Mouse (Mus musculus) neural tube, embryonic 15.5 days (tissue): Measurements from ENCODE around the gene Sertad3. TPM values are rescaled to one million over a fixed set of nuclear protein-coding genes. Genes with fewer than 3 reads are reported as not detected.

Source experiments
- ATAC-seq: fragments of 200-750 bp; cut with Nextera tagmentation; 2 replicates; pipeline ENCODE4 v1.8.0; 2017; ENCODE audit warnings: mild to moderate bottlenecking, moderate TSS enrichment, moderate library complexity; ENCODE audit not compliant: low FRiP score
- H3K27ac ChIP-seq: fragments of 300-500 bp; sonication (generic); replicated peaks from 2 replicates; pipeline ENCODE4 v1.5.1; 2015; ENCODE audit warnings: mild to moderate bottlenecking, inconsistent platforms
- H3K27me3 ChIP-seq: fragments of 300-500 bp; sonication (generic); replicated peaks from 2 replicates; pipeline ENCODE4 v1.6.1; 2015; ENCODE audit warnings: inconsistent platforms
- H3K36me3 ChIP-seq: fragments of 300-500 bp; sonication (generic); 2 replicates; pipeline ENCODE4 v1.6.1; 2015; ENCODE audit warnings: inconsistent platforms
- H3K4me1 ChIP-seq: fragments of 300-500 bp; sonication (generic); 2 replicates; pipeline ENCODE4 v1.6.1; 2015; ENCODE audit warnings: inconsistent platforms
- H3K4me2 ChIP-seq: fragments of 300-500 bp; sonication (generic); 2 replicates; pipeline ENCODE4 v1.6.1; 2015; ENCODE audit warnings: inconsistent platforms, mild to moderate bottlenecking, moderate library complexity
- H3K4me3 ChIP-seq: fragments of 300-500 bp; sonication (generic); replicated peaks from 2 replicates; pipeline ENCODE4 v1.5.1; 2015; ENCODE audit warnings: mild to moderate bottlenecking, inconsistent platforms
- H3K9ac ChIP-seq: fragments of 300-500 bp; sonication (generic); replicated peaks from 2 replicates; pipeline ENCODE4 v1.6.1; 2015; ENCODE audit warnings: mild to moderate bottlenecking, inconsistent platforms
- H3K9me3 ChIP-seq: fragments of 300-500 bp; sonication (generic); replicated peaks from 2 replicates; pipeline ENCODE4 v1.6.1; 2016; ENCODE audit warnings: inconsistent platforms
- WGBS: fragments of 180-500 bp; shearing (Covaris S2); methylation state at CpG from one replicate; pipeline ENCODE4 v1.1.7; 2015; ENCODE audit warnings: mixed read lengths; 5-methylcytosine and 5-hydroxymethylcytosine counted together
- polyA plus RNA-seq: library from polyadenylated mRNA; unstranded; fragments of >200 nt; fragmentation: Nextera tagmentation; extraction: Ambion mirVana; gene quantifications from 2 replicates; pipeline ENCODE4 v1.2.1, GENCODE M21; 2015

Sertad3 gene
- polyA plus RNA-seq, 1 experiment from 2014 or later = 8.8 TPM

DNA sequence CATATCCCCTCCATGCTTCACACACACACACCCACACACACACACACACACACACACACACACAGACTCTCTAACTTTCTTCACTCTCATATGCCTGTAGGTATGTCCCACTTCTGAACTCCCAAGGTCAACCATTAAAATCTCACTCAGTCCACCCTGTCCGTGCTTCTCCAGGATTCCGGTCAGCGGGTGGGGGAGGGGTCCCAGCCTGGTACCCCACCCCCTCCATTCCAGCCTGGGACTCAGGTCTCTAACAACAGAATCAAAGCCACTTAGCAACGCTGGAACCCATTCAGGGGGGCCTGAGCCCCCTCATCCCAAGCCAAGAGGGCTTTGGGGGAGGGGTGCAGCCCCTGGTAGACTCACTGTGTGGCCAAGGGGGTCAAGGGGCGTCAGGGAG, 49.4 kb downstream of the Sertad3 start, which contains the start of gene Hipk4:
Gene Hipk4 (plus strand): TSS at position 301 of the 400 bp plus-strand sequence.
- Histone ChIP-seq H3K4me2 (no peak within 1 kb of the TSS), H3K4me3 (no peak within 1 kb of the TSS), H3K27ac (no peak within 1 kb of the TSS), H3K9me3 (no peaks in the 10 kb centered on the region), H3K27me3 (no peaks in the 10 kb centered on the region), H3K36me3 (no peaks in the 10 kb centered on the region), H3K9ac (no peak within 1 kb of the TSS), H3K4me1 (0 out of 2 replicates have a peak, but pooled peaks cover 6% of the 10 kb centered on the region)
- ATAC-seq = no peak; the same call in 1 of the 2 replicates
- WGBS = 65% methylated on average over 5 of the region's 5 CpGs

DNA sequence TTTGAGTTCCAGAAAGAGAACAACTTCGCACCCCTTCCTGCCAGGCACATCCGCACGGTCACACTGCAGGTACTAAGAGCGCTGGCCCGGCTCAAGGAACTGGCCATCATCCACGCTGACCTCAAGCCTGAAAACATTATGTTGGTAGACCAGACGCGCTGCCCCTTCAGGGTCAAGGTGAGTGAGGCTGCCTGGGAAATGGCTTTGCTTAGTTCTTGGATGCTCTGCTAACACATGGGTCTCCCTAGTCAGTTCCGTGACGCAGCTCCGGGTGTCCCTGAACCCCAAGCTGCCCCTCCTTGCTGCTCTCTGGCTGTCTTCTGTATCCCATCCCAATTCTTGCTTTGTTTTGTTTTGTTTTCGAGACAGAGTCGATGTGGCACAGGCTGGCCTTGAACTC, 50.2 kb downstream of the Sertad3 start:
- Histone ChIP-seq H3K4me3 (no peak overlapping the region), H3K36me3 (peaks cover 2% of the 10 kb centered on the region; the same call in 1 of the 2 replicates), H3K9ac (no peak overlapping the region), H3K27me3 (no peaks in the 10 kb centered on the region), H3K4me1 (0 out of 2 replicates have a peak, but pooled peaks cover 6% of the 10 kb centered on the region), H3K4me2 (no peak overlapping the region), H3K9me3 (no peaks in the 10 kb centered on the region), H3K27ac (no peak overlapping the region)
- WGBS = 96% methylated on average over 13 of the region's 13 CpGs
- no peak for ATAC-seq

- no peaks in the 10 kb centered on the region for H3K9me3 ChIP-seq
- H3K9ac ChIP-seq = no peak overlapping the region
- WGBS = 25% methylated on average over 10 of the region's 10 CpGs
- ATAC-seq = peak; percentile 81
- no peaks in the 10 kb centered on the region for H3K27me3 ChIP-seq
- no peak overlapping the region for H3K27ac ChIP-seq
- H3K4me3 ChIP-seq = no peak overlapping the region
- peaks cover 24% of the 10 kb centered on the region for H3K36me3 ChIP-seq
- H3K4me2 ChIP-seq = no peak overlapping the region
- 0 out of 2 replicates have a peak, but pooled peaks cover 6% of the 10 kb centered on the region for H3K4me1 ChIP-seq
Measured at GRCm38 (mm10) chr7:27526039-27526827, 52.7 kb downstream of the Sertad3 start.

Other genes starting within 250 kb of the Sertad3 start
- 5.9 and 6.1 TPM in 2 replicates for gene Itpkc, start 245.1 kb upstream of the Sertad3 start, polyA plus RNA-seq
- 20.1 and 20.9 TPM in 2 replicates for gene Coq8b, start 240.7 kb upstream of the Sertad3 start, polyA plus RNA-seq
- gene Numbl, start 215.3 kb upstream of the Sertad3 start, polyA plus RNA-seq = 47.7 and 60.7 TPM in 2 replicates
- 10.7 and 17.8 TPM in 2 replicates for gene Ltbp4, start 136.1 kb upstream of the Sertad3 start, polyA plus RNA-seq
- gene Shkbp1, start 117.7 kb upstream of the Sertad3 start, polyA plus RNA-seq = 28.9 and 33.4 TPM in 2 replicates
- gene Gm20479, start 116.3 kb upstream of the Sertad3 start, polyA plus RNA-seq = not detected in 2 replicates
- gene Sptbn4, start 26.1 kb upstream of the Sertad3 start, polyA plus RNA-seq = 3.7 TPM in 2 replicates
- 24.5 and 26.1 TPM in 2 replicates for gene Blvrb, start 25.8 kb upstream of the Sertad3 start, polyA plus RNA-seq
- gene Sertad1, start 13.1 kb downstream of the Sertad3 start, polyA plus RNA-seq = 11.6 and 15.8 TPM in 2 replicates
- gene Prx, start 25.6 kb downstream of the Sertad3 start, polyA plus RNA-seq = 2.0 and 2.4 TPM in 2 replicates
- 1.5 and 2.1 TPM in 2 replicates for gene Hipk4, start 49.5 kb downstream of the Sertad3 start, polyA plus RNA-seq
- gene Pld3, start 79.5 kb downstream of the Sertad3 start, polyA plus RNA-seq = 187 and 191 TPM in 2 replicates
- gene 2310022A10Rik, start 79.5 kb downstream of the Sertad3 start, polyA plus RNA-seq = 32.6 and 33.9 TPM in 2 replicates
- gene Akt2, start 117.8 kb downstream of the Sertad3 start, polyA plus RNA-seq = 52.0 and 59.7 TPM in 2 replicates
- 78.0 and 99.5 TPM in 2 replicates for gene Ttc9b, start 180.1 kb downstream of the Sertad3 start, polyA plus RNA-seq
- 15.3 and 21.0 TPM in 2 replicates for gene Map3k10, start 200.8 kb downstream of the Sertad3 start, polyA plus RNA-seq
- gene Zfp607b, start 215.6 kb downstream of the Sertad3 start, polyA plus RNA-seq = 10.1 and 10.7 TPM in 2 replicates